Mouse (Mus musculus): ENCODE results near the gene Gstt1.

DNA sequence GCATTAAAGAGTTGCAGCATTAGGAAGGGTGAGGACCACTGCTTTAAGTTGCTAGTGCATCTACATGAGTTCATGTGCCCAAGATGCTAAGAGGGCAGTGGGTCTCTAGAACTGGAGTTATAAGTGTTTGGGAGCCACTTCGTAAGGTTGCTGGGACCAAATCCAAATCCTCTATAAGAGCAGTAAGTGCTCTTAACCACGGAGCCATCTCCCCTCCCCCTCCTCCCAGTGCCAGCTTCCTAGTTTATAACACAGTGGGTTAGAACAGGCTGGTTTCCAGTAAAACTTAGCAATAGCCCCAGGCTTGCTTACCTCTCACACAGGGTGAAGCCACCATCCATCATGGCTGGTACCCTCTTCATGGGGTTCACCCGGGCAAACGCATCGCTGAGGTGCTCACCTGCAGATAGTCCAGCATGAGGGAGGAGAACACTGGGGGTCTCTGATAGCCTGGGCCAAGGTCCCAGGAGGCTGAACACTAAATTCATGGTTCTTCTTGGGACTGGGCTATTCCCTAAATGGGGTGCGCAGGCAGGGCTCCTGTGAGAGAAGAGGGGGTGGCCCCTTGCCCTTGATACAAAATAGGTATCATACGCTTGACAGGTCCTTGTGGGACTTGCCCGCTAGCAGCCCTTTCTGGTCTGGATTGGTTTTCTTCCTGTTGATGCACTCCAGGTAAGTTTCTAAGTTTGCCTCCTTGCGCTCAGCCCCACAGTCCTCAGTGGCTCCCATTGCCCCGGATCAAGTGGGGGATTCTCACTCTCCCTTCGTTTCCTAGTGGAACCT, 1.5 kb downstream of the Gstt1 start:
- no peak for TF ChIP-seq POLR2A (IDR thresholded peaks at IDR 0.05; ENCODE audit: low read depth, low read length)
- TF ChIP-seq CTCF (IDR thresholded peaks at IDR 0.05; ENCODE audit: borderline replicate concordance, insufficient read depth, low read length), result no peak

Data from embryonic fibroblast, embryonic 13.5 days (primary cell).